In genomic region chr3:87243654-87244053, GRCm38 (mm10) we compare ENCODE assay signal across 8 mouse cellular contexts. TPM values are rescaled to one million over a fixed set of nuclear protein-coding genes. Genes with fewer than 3 reads are reported as not detected.
DNase-seq lines count a peak whose midpoint lies in the region; ATAC-seq and TF ChIP-seq lines count a peak whose summit lies in the region.

No protein-coding gene starts in this region.

- peak in 1 of 3 experiments; percentile 5 for DNase-seq in liver, embryonic 14.5 days (ENCODE audit: low read depth in 3 of 3, low spot score in 3 of 3)
- no peak for DNase-seq in liver, embryonic 11.5 days (ENCODE audit: low spot score)
- peak; percentile 73 for DNase-seq in NIH3T3 (ENCODE audit: low read depth)
- DNase-seq in hindbrain, embryonic 14.5 days (ENCODE audit: low spot score): peak; percentile 74
- peak; percentile 58 to 74 for DNase-seq in left cerebral cortex, postnatal 25 days (ENCODE audit: low spot score in 2 of 2)
- DNase-seq in right cerebral cortex, adult 18-20 months: peak; percentile 43
- DNase-seq in gastrocnemius, adult 8-10 months (ENCODE audit: low spot score in 2 of 2): no peak

- H3K27ac ChIP-seq in liver, embryonic 14.5 days: no peak overlapping the region
- no peak overlapping the region for H3K27ac ChIP-seq in liver, embryonic 11.5 days (ENCODE audit: low read depth, low read length)
- no peak overlapping the region for H3K27ac ChIP-seq in hindbrain, embryonic 14.5 days

- TF ChIP-seq EP300 in liver, embryonic 14.5 days (IDR thresholded peaks at IDR 0.05; ENCODE audit: low read depth): no peak

- no peaks in the 10 kb centered on the region for H3K4me1 ChIP-seq in liver, embryonic 14.5 days (replicated peaks; ENCODE audit: control insufficient read depth in 2 of 2, insufficient read depth in 2 of 2, low read length in 1 of 2)
- no peaks in the 10 kb centered on the region for H3K4me1 ChIP-seq in liver, embryonic 11.5 days (replicated peaks; ENCODE audit: control insufficient read depth, insufficient read depth, low read length)
- no peaks in the 10 kb centered on the region for H3K4me1 ChIP-seq in hindbrain, embryonic 14.5 days (replicated peaks; ENCODE audit: control insufficient read depth, insufficient read depth, low read length)

- H3K36me3 ChIP-seq in liver, embryonic 14.5 days (replicated peaks; ENCODE audit: control insufficient read depth, insufficient read depth, low read depth): no peaks in the 10 kb centered on the region
- no peaks in the 10 kb centered on the region for H3K36me3 ChIP-seq in liver, embryonic 11.5 days (ENCODE audit: control insufficient read depth, insufficient read depth, low read length)
- no peaks in the 10 kb centered on the region for H3K36me3 ChIP-seq in hindbrain, embryonic 14.5 days (replicated peaks; ENCODE audit: control insufficient read depth, insufficient read depth)

- peak; percentile 60 for TF ChIP-seq CTCF in liver, embryonic 14.5 days (IDR thresholded peaks at IDR 0.05; ENCODE audit: low read depth)

- intact Hi-C loops in left cerebral cortex, postnatal 25 days (cut with DNase I): loop anchor here (1.0 to 5.0 kb wide), 5 partner anchors 79 to 319 kb away; no protein-coding TSS in a partner anchor

- no peak for ATAC-seq in liver, embryonic 14.5 days (ENCODE audit: insufficient read depth)
- ATAC-seq in liver, embryonic 11.5 days (replicated peaks; ENCODE audit: low FRiP score): no peak
- ATAC-seq in common myeloid progenitor, adult 5-6 weeks (replicated peaks; ENCODE audit: low read depth, poor library complexity, severe bottlenecking): peak; percentile 84
- no peak for ATAC-seq in hindbrain, embryonic 14.5 days (ENCODE audit: low FRiP score)

- no peaks in the 10 kb centered on the region for H3K27me3 ChIP-seq in liver, embryonic 14.5 days (ENCODE audit: control insufficient read depth, insufficient read depth, low read length)
- no peaks in the 10 kb centered on the region for H3K27me3 ChIP-seq in liver, embryonic 11.5 days (replicated peaks; ENCODE audit: control insufficient read depth, insufficient read depth, low read length)
- H3K27me3 ChIP-seq in hindbrain, embryonic 14.5 days (ENCODE audit: control insufficient read depth, insufficient read depth, low read length): no peaks in the 10 kb centered on the region

- no peak overlapping the region for H3K4me2 ChIP-seq in liver, embryonic 14.5 days (ENCODE audit: low read depth)
- no peak overlapping the region for H3K4me2 ChIP-seq in liver, embryonic 11.5 days
- H3K4me2 ChIP-seq in hindbrain, embryonic 14.5 days (replicated peaks): no peak overlapping the region

- no peak overlapping the region for H3K4me3 ChIP-seq in liver, embryonic 14.5 days (ENCODE audit: insufficient read depth in 1 of 2, low read depth in 2 of 2, low read length in 2 of 2)
- H3K4me3 ChIP-seq in liver, embryonic 11.5 days (ENCODE audit: low read depth, low read length): no peak overlapping the region
- no peak overlapping the region for H3K4me3 ChIP-seq in hindbrain, embryonic 14.5 days (replicated peaks; ENCODE audit: low read length)

- H3K9me3 ChIP-seq in liver, embryonic 14.5 days (ENCODE audit: control insufficient read depth, low read length): no peaks in the 10 kb centered on the region
- no peaks in the 10 kb centered on the region for H3K9me3 ChIP-seq in liver, embryonic 11.5 days (ENCODE audit: control insufficient read depth, low read length)
- no peaks in the 10 kb centered on the region for H3K9me3 ChIP-seq in hindbrain, embryonic 14.5 days (ENCODE audit: control insufficient read depth, low read length)

- H3K9ac ChIP-seq in liver, embryonic 14.5 days (replicated peaks): no peak overlapping the region
- H3K9ac ChIP-seq in liver, embryonic 11.5 days (ENCODE audit: low read depth, low read length): no peak overlapping the region
- H3K9ac ChIP-seq in hindbrain, embryonic 14.5 days: no peak overlapping the region

- WGBS in liver, embryonic 14.5 days (ENCODE audit: insufficient replicate concordance): 2% methylated on average over 2 of the region's 2 CpGs
- 1% methylated on average over 2 of the region's 2 CpGs for WGBS in liver, embryonic 11.5 days
- WGBS in hindbrain, embryonic 14.5 days: 4% methylated on average over 2 of the region's 2 CpGs

RNA-seq across cellular contexts. Expression of gene Fcrls, which starts 19.9 kb away (rescaled TPM):
- 0.35 and 0.46 TPM in 2 replicates for polyA plus RNA-seq in liver, embryonic 14.5 days (2012; rRNA removed)
- polyA plus RNA-seq in liver, embryonic 14.5 days (2014; fragmentation: Nextera tagmentation; extraction: Ambion mirVana): 0.63 and 0.91 TPM in 2 replicates
- 4.5 and 5.1 TPM in 2 replicates for polyA plus RNA-seq in liver, embryonic 11.5 days (2014; fragmentation: Nextera tagmentation; extraction: Ambion mirVana)
- total RNA-seq in common myeloid progenitor, adult 5-6 weeks (2017): not detected in 2 replicates
- 13.7 and 14.4 TPM in 2 replicates for polyA plus RNA-seq in hindbrain, embryonic 14.5 days (2014; fragmentation: Nextera tagmentation; extraction: Ambion mirVana)
- total RNA-seq in left cerebral cortex, postnatal 25 days (2021): 10 to 100 TPM; 37.2 to 37.3 TPM
- total RNA-seq in gastrocnemius, adult 8-10 months (2022): 1 to 10 TPM in 2 of 4 experiments, under 1 TPM in 2; 0.51 to 1.7 (median 1.2) TPM

Comparison
In these comparisons a context has a peak if more than half of its experiments do, and no peak if none do; other contexts are left out.
1. DNase-seq: peak in NIH3T3 (single experiment), hindbrain, embryonic 14.5 days (single experiment), left cerebral cortex, postnatal 25 days (2 of 2) and right cerebral cortex, adult 18-20 months (single experiment); none in liver, embryonic 11.5 days (single experiment) and gastrocnemius, adult 8-10 months (0 of 2).
2. RNA of gene Fcrls, which starts 19.9 kb away (total RNA-seq): 37.2 to 37.3 TPM in left cerebral cortex, postnatal 25 days; 0.51 to 1.7 TPM in gastrocnemius, adult 8-10 months and not detected in common myeloid progenitor, adult 5-6 weeks; every median in the first group is over 10 times any median in the second.